Mouse (Mus musculus) heart, adult 9 months (tissue): ENCODE data around the gene Paqr9.

Source experiments
- DNase-seq, 2 experiments: peaks; one replicate each; pipeline ENCODE4 v3.0.0; 2022; ENCODE audit warnings: low spot score in 2 of 2

Gene Paqr9

GRCm38 (mm10) chr9:95559059-95559935 is at the start of gene Paqr9:
Gene Paqr9, plus strand, starts transcription at chr9:95559657.
- DNase-seq: no peak

- DNase-seq: no peak
These were observed 48.6 kb upstream of the Paqr9 start for GRCm38 (mm10) chr9:95510693-95511404.

GRCm38 (mm10) chr9:95511472-95512330 is 47.8 kb upstream of the Paqr9 start, which contains the start of gene U2surp:
Gene U2surp, minus strand, starts transcription at chr9:95511996.
- peak; percentile 94 to 97 for DNase-seq

- DNase-seq: no peak
These were observed 47.0 kb upstream of the Paqr9 start for GRCm38 (mm10) chr9:95512331-95513030.

GRCm38 (mm10) chr9:95513776-95514175 is 45.7 kb upstream of the Paqr9 start:
- no peak for DNase-seq

GRCm38 (mm10) chr9:95514361-95514760 is 45.1 kb upstream of the Paqr9 start:
- DNase-seq: peak in 1 of 2 experiments; percentile 14

- no peak for DNase-seq
These were observed 38.9 kb upstream of the Paqr9 start for GRCm38 (mm10) chr9:95520563-95520962.

GRCm38 (mm10) chr9:95521031-95521430 is 38.4 kb upstream of the Paqr9 start:
- no peak for DNase-seq

- no peak for DNase-seq
These were observed 37.9 kb upstream of the Paqr9 start for GRCm38 (mm10) chr9:95521566-95521965.

- no peak for DNase-seq
These were observed 36.9 kb upstream of the Paqr9 start for GRCm38 (mm10) chr9:95522561-95522960.

- DNase-seq: no peak
These were observed 34.1 kb upstream of the Paqr9 start for GRCm38 (mm10) chr9:95525376-95525775.

- DNase-seq: peak in 1 of 2 experiments; percentile 25
These were observed 33.5 kb upstream of the Paqr9 start for GRCm38 (mm10) chr9:95525961-95526360.

GRCm38 (mm10) chr9:95527676-95528075 is 31.8 kb upstream of the Paqr9 start:
- no peak for DNase-seq

GRCm38 (mm10) chr9:95531144-95531543 is 28.3 kb upstream of the Paqr9 start:
- DNase-seq: no peak

GRCm38 (mm10) chr9:95533817-95534216 is 25.6 kb upstream of the Paqr9 start:
- DNase-seq: no peak

GRCm38 (mm10) chr9:95539176-95539800 is 20.2 kb upstream of the Paqr9 start:
- DNase-seq: no peak

GRCm38 (mm10) chr9:95540487-95540886 is 19.0 kb upstream of the Paqr9 start:
- peak in 1 of 2 experiments; percentile 22 for DNase-seq

GRCm38 (mm10) chr9:95541208-95541607 is 18.2 kb upstream of the Paqr9 start:
- DNase-seq: no peak

- no peak for DNase-seq
These were observed 17.6 kb upstream of the Paqr9 start for GRCm38 (mm10) chr9:95541650-95542432.

GRCm38 (mm10) chr9:95542475-95542874 is 17.0 kb upstream of the Paqr9 start:
- no peak for DNase-seq
